Mouse (Mus musculus): ENCODE data around the gene Gm27021.

- TF ChIP-seq CTCF (IDR thresholded peaks at IDR 0.05; ENCODE audit: borderline replicate concordance, extremely low read depth, insufficient read depth, insufficient read length) (peak; percentile 87), POLR2A (IDR thresholded peaks at IDR 0.05; ENCODE audit: borderline replicate concordance, extremely low read depth, insufficient read depth, insufficient read length, poor library complexity, severe bottlenecking) (no peak)
Measured at GRCm38 (mm10) chr8:120595963-120596362, 71.9 kb downstream of the Gm27021 start.
